8 mouse cellular contexts compared by ENCODE assay signal in genomic region chr14:47189635-47189955, GRCm38 (mm10). TPM values are rescaled to one million over a fixed set of nuclear protein-coding genes. Genes with fewer than 3 reads are reported as not detected.
DNase-seq lines count a peak whose midpoint lies in the region; ATAC-seq and TF ChIP-seq lines count a peak whose summit lies in the region.

No protein-coding gene starts in this region.

- no peak for TF ChIP-seq POLR2A in lung, adult 2 months (IDR thresholded peaks at IDR 0.05; ENCODE audit: borderline replicate concordance, extremely low read depth, low read depth, low read length)

- H3K27ac ChIP-seq in limb, embryonic 12.5 days, result no peak overlapping the region

- H3K4me1 ChIP-seq in lung, adult 2 months (ENCODE audit: control insufficient read depth, insufficient read depth, low read length), result peaks cover 4% of the 10 kb centered on the region; the same call in 1 of the 2 replicates
- peaks cover 5% of the 10 kb centered on the region for H3K4me1 ChIP-seq in limb, embryonic 12.5 days (replicated peaks)

- peak overlapping the region; percentile 100 for H3K4me2 ChIP-seq in limb, embryonic 12.5 days

- intact Hi-C loops in left cerebral cortex, postnatal 25 days (cut with DNase I), result loop anchor here (10.0 kb wide), 1 partner anchor 305 kb away; the partner anchor contains the start of gene Samd4

- H3K27me3 ChIP-seq in limb, embryonic 12.5 days, result peaks cover 21% of the 10 kb centered on the region

- peak; percentile 78 for ATAC-seq in erythroblast, adult 5-6 weeks (replicated peaks; ENCODE audit: low FRiP score, poor library complexity, severe bottlenecking)
- peak; percentile 17; the same call in 1 of the 2 replicates for ATAC-seq in limb, embryonic 12.5 days (ENCODE audit: insufficient number of reproducible peaks, insufficient read depth, low FRiP score, low TSS enrichment, low read depth)
- peak; percentile 36 for ATAC-seq in neutrophil, adult 5-6 weeks (ENCODE audit: extremely low read depth, insufficient number of reproducible peaks, low FRiP score, poor library complexity, severe bottlenecking)

- no peak overlapping the region for H3K9ac ChIP-seq in limb, embryonic 12.5 days (replicated peaks)

- peak overlapping the region; percentile 83 for H3K4me3 ChIP-seq in lung, adult 2 months (replicated peaks; ENCODE audit: extremely low read depth, low read depth, low read length)
- H3K4me3 ChIP-seq in limb, embryonic 12.5 days (replicated peaks), result peak overlapping the region; percentile 78

- DNase-seq in lung, adult 2 months, result no peak
- no peak for DNase-seq in lung, postnatal 36 days
- no peak for DNase-seq in frontal cortex, postnatal 14 days (ENCODE audit: low spot score in 2 of 2)
- DNase-seq in gastrocnemius, postnatal 10 days, result no peak
- DNase-seq in left cerebral cortex, postnatal 25 days (ENCODE audit: low spot score in 2 of 2), result no peak

- WGBS in lung, adult 2 months, result 12% methylated on average over 8 of the region's 8 CpGs
- WGBS in limb, embryonic 12.5 days, result 13% methylated on average over 8 of the region's 8 CpGs

- TF ChIP-seq CTCF in lung, adult 2 months (IDR thresholded peaks at IDR 0.05; ENCODE audit: insufficient read depth, low read length), result no peak

- H3K9me3 ChIP-seq in limb, embryonic 12.5 days, result no peaks in the 10 kb centered on the region

- no peaks in the 10 kb centered on the region for H3K36me3 ChIP-seq in limb, embryonic 12.5 days

RNA-seq across cellular contexts. Expression of gene Gch1, which starts 0.4 kb away (rescaled TPM):
- polyA plus RNA-seq in lung, adult 2 months (2012; rRNA removed), result 9.9 and 11.3 TPM in 2 replicates
- 131 and 161 TPM in 2 replicates for total RNA-seq in erythroblast, adult 5-6 weeks (2015; ENCODE audit: low replicate concordance)
- total RNA-seq in erythroblast, adult 5-6 weeks (2017; ENCODE audit: low replicate concordance), result 125 and 166 TPM in 2 replicates
- 0.96 and 1.3 TPM in 2 replicates for polyA plus RNA-seq in limb, embryonic 12.5 days (2016; fragmentation: Nextera tagmentation; extraction: Ambion mirVana)
- 12.3 and 12.8 TPM in 2 replicates for total RNA-seq in neutrophil, adult 5-6 weeks (2017)
- 1 to 10 TPM; 1.6 to 1.9 TPM for total RNA-seq in gastrocnemius, postnatal 10 days (2021)
- total RNA-seq in left cerebral cortex, postnatal 25 days (2021), result 1 to 10 TPM; 1.1 to 1.4 TPM

Comparison
In these comparisons a context has a peak if more than half of its experiments do, and no peak if none do; other contexts are left out.
1. ATAC-seq: peak in every context shown above with its lines; median percentile 78 in erythroblast, adult 5-6 weeks; 36 in neutrophil, adult 5-6 weeks; 17 in limb, embryonic 12.5 days.